Mouse (Mus musculus) thymus, adult 2 months (tissue): ENCODE measurements around the gene Dennd4a.

Source experiments
- CTCF ChIP-seq: fragments of 200-500 bp; IDR thresholded peaks from 2 replicates; pipeline ENCODE4 v1.5.1; 2012; ENCODE audit warnings: mild to moderate bottlenecking, control low read depth, low read length, moderate library complexity, borderline replicate concordance; ENCODE audit not compliant: control insufficient read depth, poor library complexity, insufficient read depth; ENCODE audit errors: extremely low read depth
- POLR2A ChIP-seq: fragments of 200-500 bp; IDR thresholded peaks from 2 replicates; pipeline ENCODE4 v1.6.1; 2012; ENCODE audit warnings: mild to moderate bottlenecking, low read length, control low read depth, moderate library complexity; ENCODE audit not compliant: control insufficient read depth, poor library complexity, insufficient read depth; ENCODE audit errors: extremely low read depth

- TF ChIP-seq CTCF (no peak), POLR2A (no peak)
Measured at GRCm38 (mm10) chr9:64770411-64770849, 40.7 kb upstream of the Dennd4a start.
